Mouse (Mus musculus) embryo, embryonic 10 days (tissue): ENCODE measurements around the gene Mt1.
"Not testable (repeated sequence)": the region's sequence is repeated elsewhere in the genome, so short reads cannot be mapped to it uniquely, and the experiment has no call there.

ENCODE experiments used
- DNase-seq: peaks from one replicate; pipeline ENCODE4 v3.0.0-alpha.2; 2015; ENCODE audit warnings: low spot score

Gene Mt1

DNA sequence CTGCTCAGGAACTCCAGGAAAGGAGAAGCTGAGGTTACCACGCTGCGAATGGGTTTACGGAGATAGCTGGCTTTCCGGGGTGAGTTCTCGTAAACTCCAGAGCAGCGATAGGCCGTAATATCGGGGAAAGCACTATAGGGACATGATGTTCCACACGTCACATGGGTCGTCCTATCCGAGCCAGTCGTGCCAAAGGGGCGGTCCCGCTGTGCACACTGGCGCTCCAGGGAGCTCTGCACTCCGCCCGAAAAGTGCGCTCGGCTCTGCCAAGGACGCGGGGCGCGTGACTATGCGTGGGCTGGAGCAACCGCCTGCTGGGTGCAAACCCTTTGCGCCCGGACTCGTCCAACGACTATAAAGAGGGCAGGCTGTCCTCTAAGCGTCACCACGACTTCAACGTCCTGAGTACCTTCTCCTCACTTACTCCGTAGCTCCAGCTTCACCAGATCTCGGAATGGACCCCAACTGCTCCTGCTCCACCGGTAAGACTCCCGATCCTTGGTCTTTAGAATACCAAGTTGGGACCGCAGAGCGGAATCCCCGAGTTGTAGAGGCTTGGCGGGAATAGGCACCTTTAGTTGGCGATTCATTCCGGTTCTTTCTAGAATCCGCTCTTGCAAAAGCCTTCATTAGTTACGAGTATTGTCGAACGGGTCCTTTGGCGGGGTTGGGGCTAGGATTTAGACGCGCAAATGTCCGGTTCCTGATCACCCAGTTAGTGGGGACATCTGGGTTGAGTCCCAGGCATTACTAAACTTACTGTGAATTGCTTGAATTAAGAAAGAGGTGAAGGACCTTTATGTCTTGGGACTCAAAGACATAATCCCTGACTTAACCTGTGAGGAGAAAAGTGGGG, at the start of gene Mt1:
TSS of gene Mt1 (plus strand) at position 226 of the 856 bp plus-strand sequence.
- peak; percentile 91 for DNase-seq

GRCm38 (mm10) chr8:94129133-94129789, 49.6 kb upstream of the Mt1 start:
- no peak for DNase-seq

DNA sequence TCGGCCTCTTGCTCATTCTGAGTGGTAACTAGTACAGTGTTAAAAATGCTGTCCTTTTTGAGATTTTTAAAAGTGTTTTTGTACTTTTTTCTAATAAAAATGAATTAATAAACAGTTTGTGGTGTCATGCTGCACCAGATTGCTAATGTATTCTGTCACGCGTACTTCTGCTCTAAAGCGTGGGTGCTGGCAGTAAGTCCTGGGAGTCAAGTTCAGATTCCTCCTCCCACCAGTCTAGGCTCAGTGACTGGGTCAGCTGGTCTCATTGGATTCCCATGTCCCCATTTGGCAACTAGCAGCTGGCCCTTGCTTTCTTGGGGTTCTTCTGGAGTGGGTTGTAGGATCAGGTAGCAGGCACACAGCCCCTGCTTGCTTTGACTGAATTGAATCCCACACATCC, 48.8 kb upstream of the Mt1 start:
- no peak for DNase-seq

DNA sequence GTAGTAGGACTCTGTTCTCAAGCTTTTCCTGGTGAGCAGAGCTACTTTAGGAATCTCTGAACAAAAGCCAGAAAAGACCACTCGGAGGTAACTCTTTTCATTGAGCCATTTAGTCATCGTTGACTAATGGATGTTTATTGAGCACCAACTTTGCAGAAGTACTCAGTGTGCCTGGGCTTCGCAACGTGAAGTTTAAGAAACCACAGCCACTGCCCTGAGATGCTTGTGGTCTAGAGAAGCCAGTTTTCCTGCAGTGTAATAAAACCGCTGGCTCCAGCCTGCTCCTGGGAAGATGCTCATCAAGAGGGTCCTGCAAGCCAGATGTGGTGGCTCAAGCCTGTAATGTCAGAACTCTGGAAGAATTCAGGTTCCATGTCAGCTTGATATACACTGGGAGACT, 46.8 kb upstream of the Mt1 start:
- DNase-seq = no peak

DNA sequence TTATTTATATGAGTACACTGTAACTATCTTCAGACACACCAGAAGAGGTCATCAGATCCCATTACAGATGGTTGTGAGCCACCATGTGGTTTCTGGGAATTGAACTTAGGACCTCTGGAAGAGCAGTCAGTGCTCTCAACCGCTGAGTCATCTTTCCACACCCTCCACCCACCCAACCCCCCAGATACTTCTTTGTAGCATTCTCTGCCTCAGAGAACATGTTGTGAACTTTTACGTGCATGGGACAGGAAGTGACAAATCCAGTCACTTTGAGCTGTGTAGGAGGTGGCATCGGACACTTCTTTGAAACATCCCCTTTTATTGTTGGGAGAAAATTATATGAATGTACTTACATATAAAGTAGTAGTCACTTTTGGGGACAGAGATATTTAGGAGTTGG, 44.3 kb upstream of the Mt1 start:
- not testable (repeated sequence) for DNase-seq

DNA sequence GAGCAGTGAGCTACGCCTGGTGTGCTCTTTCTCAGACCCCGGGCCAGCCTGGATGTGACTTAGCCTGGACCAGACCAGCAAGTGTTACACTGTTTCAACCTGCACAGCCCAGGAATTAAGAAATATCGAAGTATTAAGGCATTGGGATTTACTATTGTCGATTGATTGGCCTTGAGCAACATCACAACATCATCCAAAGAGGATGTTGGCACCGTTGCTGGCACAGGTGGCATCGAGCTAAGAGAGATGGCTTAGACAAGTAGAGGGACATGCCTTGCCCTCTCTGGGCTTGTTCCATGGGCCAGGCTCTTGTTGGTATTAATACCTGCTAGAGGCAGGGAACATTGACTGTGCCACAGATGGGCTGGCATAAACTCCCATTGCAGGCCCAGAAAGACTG, 43.3 kb upstream of the Mt1 start:
- no peak for DNase-seq

- DNase-seq = no peak
Measured at GRCm38 (mm10) chr8:94136192-94136591, 42.7 kb upstream of the Mt1 start.

- DNase-seq = no peak
Measured at GRCm38 (mm10) chr8:94136933-94137332, 41.9 kb upstream of the Mt1 start, which contains the start of gene Mt4. TSS of gene Mt4 (plus strand) at chr8:94137197.

GRCm38 (mm10) chr8:94140266-94140795, 38.6 kb upstream of the Mt1 start:
- no peak for DNase-seq

GRCm38 (mm10) chr8:94148236-94148635, 30.6 kb upstream of the Mt1 start:
- no peak for DNase-seq

- DNase-seq = no peak
Measured at GRCm38 (mm10) chr8:94150925-94151324, 28.0 kb upstream of the Mt1 start.

- DNase-seq = peak; percentile 79
Measured at GRCm38 (mm10) chr8:94152513-94153300, 26.2 kb upstream of the Mt1 start, which contains the start of gene Mt3. TSS of gene Mt3 (plus strand) at chr8:94152607.

GRCm38 (mm10) chr8:94153451-94153850, 25.4 kb upstream of the Mt1 start:
- DNase-seq = no peak

DNA sequence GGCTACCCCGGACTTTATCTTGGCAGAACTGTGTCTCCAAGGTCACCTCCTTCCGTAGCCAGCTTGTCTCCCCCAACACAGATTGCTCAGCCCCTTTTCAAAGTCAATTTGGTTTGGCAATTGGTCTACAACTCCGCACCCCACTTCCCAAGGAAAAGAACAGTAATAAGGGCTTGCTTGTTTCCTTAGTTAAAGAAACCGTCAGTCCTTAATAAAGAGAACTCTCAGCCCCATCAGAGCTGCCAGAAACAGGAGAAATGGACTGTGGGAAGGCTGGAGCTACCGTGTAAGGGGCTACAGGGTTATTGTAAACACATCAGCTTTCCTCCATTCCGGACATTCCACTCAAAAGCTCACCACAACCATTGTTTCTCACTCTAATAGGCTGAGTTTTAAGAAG, 24.3 kb upstream of the Mt1 start:
- no peak for DNase-seq

GRCm38 (mm10) chr8:94156092-94156491, 22.8 kb upstream of the Mt1 start:
- no peak for DNase-seq

DNA sequence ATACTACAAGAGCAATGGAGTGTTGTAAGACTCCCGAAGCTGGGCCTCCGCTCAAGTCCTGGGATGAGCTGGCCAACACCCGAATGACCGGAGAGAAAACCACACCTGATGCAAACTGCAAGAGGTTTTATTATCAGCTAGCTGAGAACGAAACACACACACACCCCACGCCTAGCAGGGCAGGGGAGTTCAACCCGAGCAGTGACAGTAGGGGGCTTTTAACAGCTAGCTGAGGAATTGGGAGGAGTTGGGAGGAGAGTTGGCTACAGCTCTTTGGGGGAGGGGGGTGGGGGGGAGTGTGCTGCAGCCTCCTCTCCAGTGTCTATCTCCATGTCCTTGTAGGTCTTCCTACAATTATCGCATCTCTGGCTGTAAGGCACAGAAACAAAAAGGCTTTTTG, 13.1 kb upstream of the Mt1 start:
- not testable (repeated sequence) for DNase-seq

- peak; percentile 92 for DNase-seq
Measured at GRCm38 (mm10) chr8:94167244-94167643, 11.6 kb upstream of the Mt1 start.

GRCm38 (mm10) chr8:94169547-94169946, 9.3 kb upstream of the Mt1 start:
- no peak for DNase-seq

GRCm38 (mm10) chr8:94171321-94171755, 7.5 kb upstream of the Mt1 start:
- no peak for DNase-seq

- DNase-seq = peak; percentile 77
Measured at GRCm38 (mm10) chr8:94172075-94172808, 6.6 kb upstream of the Mt1 start, which contains the start of gene Mt2. TSS of gene Mt2 (plus strand) at chr8:94172664.
